Mouse (Mus musculus): ENCODE data around the gene Edn2. TPM values are rescaled to one million over a fixed set of nuclear protein-coding genes. Genes with fewer than 3 reads are reported as not detected.

Gene Edn2
- polyA plus RNA-seq, 1 experiment from 2014 or later, result 0.78 TPM

GRCm38 (mm10) chr4:120144343-120144742, 16.7 kb upstream of the Edn2 start:
- TF ChIP-seq CTCF (IDR thresholded peaks at IDR 0.05; ENCODE audit: low read depth), result no peak
- Histone ChIP-seq H3K9ac (no peak overlapping the region), H3K4me3 (ENCODE audit: low read depth, low read length) (no peak overlapping the region), H3K27ac (ENCODE audit: low read depth) (no peak overlapping the region), H3K4me2 (no peak overlapping the region), H3K27me3 (ENCODE audit: insufficient read depth, low read length) (no peaks in the 10 kb centered on the region), H3K9me3 (ENCODE audit: low read depth, low read length) (no peaks in the 10 kb centered on the region), H3K36me3 (ENCODE audit: insufficient read depth) (no peaks in the 10 kb centered on the region), H3K4me1 (ENCODE audit: insufficient read depth) (peaks cover 7% of the 10 kb centered on the region; the same call in 1 of the 2 replicates)
- 66% methylated on average over 5 of the region's 5 CpGs for WGBS
- DNase-seq (no peak), ATAC-seq (ENCODE audit: insufficient read depth) (no peak)

GRCm38 (mm10) chr4:120145931-120146330, 15.1 kb upstream of the Edn2 start:
- ATAC-seq (ENCODE audit: insufficient read depth), result no peak
- WGBS, result 53% methylated on average over 8 of the region's 8 CpGs

GRCm38 (mm10) chr4:120148291-120149141, 12.5 kb upstream of the Edn2 start:
- Histone ChIP-seq H3K9me3 (ENCODE audit: low read depth, low read length) (no peaks in the 10 kb centered on the region), H3K4me1 (ENCODE audit: insufficient read depth) (peaks cover 7% of the 10 kb centered on the region; the same call in 1 of the 2 replicates), H3K27me3 (ENCODE audit: insufficient read depth, low read length) (no peaks in the 10 kb centered on the region), H3K4me2 (peak overlapping the region; percentile 57), H3K27ac (ENCODE audit: low read depth) (peak overlapping the region; percentile 47), H3K4me3 (ENCODE audit: low read depth, low read length) (0 out of 2 replicates have a peak overlapping the region, but pooled peaks have one; percentile 10), H3K36me3 (ENCODE audit: insufficient read depth) (no peaks in the 10 kb centered on the region), H3K9ac (peak overlapping the region; percentile 36)
- peak; percentile 39 for TF ChIP-seq CTCF (IDR thresholded peaks at IDR 0.05; ENCODE audit: low read depth)
- DNase-seq (peak; percentile 93), ATAC-seq (ENCODE audit: insufficient read depth) (peak; percentile 86)
- 4% methylated on average over 43 of the region's 45 CpGs for WGBS

More at GRCm38 (mm10) chr4:120145931-120146330, 15.1 kb upstream of the Edn2 start:
- Histone ChIP-seq H3K4me2 (no peak overlapping the region), H3K27ac (ENCODE audit: low read depth) (no peak overlapping the region), H3K36me3 (ENCODE audit: insufficient read depth) (no peaks in the 10 kb centered on the region), H3K9ac (no peak overlapping the region), H3K27me3 (ENCODE audit: insufficient read depth, low read length) (no peaks in the 10 kb centered on the region), H3K4me1 (ENCODE audit: insufficient read depth) (peaks cover 7% of the 10 kb centered on the region; the same call in 1 of the 2 replicates), H3K9me3 (ENCODE audit: low read depth, low read length) (no peaks in the 10 kb centered on the region), H3K4me3 (ENCODE audit: low read depth, low read length) (no peak overlapping the region)
- DNase-seq, result peak; percentile 56
- TF ChIP-seq CTCF (IDR thresholded peaks at IDR 0.05; ENCODE audit: low read depth), result no peak

- Histone ChIP-seq H3K4me1 (ENCODE audit: insufficient read depth) (peaks cover 7% of the 10 kb centered on the region; the same call in 1 of the 2 replicates), H3K9me3 (ENCODE audit: low read depth, low read length) (no peaks in the 10 kb centered on the region), H3K27ac (ENCODE audit: low read depth) (peak overlapping the region; percentile 47), H3K27me3 (ENCODE audit: insufficient read depth, low read length) (no peaks in the 10 kb centered on the region), H3K9ac (no peak overlapping the region), H3K4me3 (ENCODE audit: low read depth, low read length) (no peak overlapping the region), H3K36me3 (ENCODE audit: insufficient read depth) (no peaks in the 10 kb centered on the region), H3K4me2 (peak overlapping the region; percentile 57)
- DNase-seq, result peak; percentile 54
- peak; percentile 64 for TF ChIP-seq CTCF (IDR thresholded peaks at IDR 0.05; ENCODE audit: low read depth)
- ATAC-seq (ENCODE audit: insufficient read depth), result peak; percentile 23
- WGBS, result 42% methylated on average over 3 of the region's 3 CpGs
Observed at GRCm38 (mm10) chr4:120149142-120149524, 11.9 kb upstream of the Edn2 start.

- Histone ChIP-seq H3K36me3 (ENCODE audit: insufficient read depth) (no peaks in the 10 kb centered on the region), H3K27ac (ENCODE audit: low read depth) (no peak overlapping the region), H3K27me3 (ENCODE audit: insufficient read depth, low read length) (no peaks in the 10 kb centered on the region), H3K4me1 (ENCODE audit: insufficient read depth) (peaks cover 7% of the 10 kb centered on the region; the same call in 1 of the 2 replicates), H3K4me3 (ENCODE audit: low read depth, low read length) (no peak overlapping the region), H3K9me3 (ENCODE audit: low read depth, low read length) (no peaks in the 10 kb centered on the region), H3K4me2 (no peak overlapping the region), H3K9ac (no peak overlapping the region)
- ATAC-seq (ENCODE audit: insufficient read depth) (no peak), DNase-seq (no peak)
- WGBS, result 53% methylated on average over 6 of the region's 6 CpGs
- no peak for TF ChIP-seq CTCF (IDR thresholded peaks at IDR 0.05; ENCODE audit: low read depth)
Observed at GRCm38 (mm10) chr4:120150345-120150920, 10.6 kb upstream of the Edn2 start.

GRCm38 (mm10) chr4:120151906-120152305, 9.1 kb upstream of the Edn2 start:
- Histone ChIP-seq H3K4me1 (ENCODE audit: insufficient read depth) (peaks cover 7% of the 10 kb centered on the region; the same call in 1 of the 2 replicates), H3K4me2 (no peak overlapping the region), H3K9ac (no peak overlapping the region), H3K27me3 (ENCODE audit: insufficient read depth, low read length) (no peaks in the 10 kb centered on the region), H3K4me3 (ENCODE audit: low read depth, low read length) (no peak overlapping the region), H3K36me3 (ENCODE audit: insufficient read depth) (no peaks in the 10 kb centered on the region), H3K9me3 (ENCODE audit: low read depth, low read length) (no peaks in the 10 kb centered on the region), H3K27ac (ENCODE audit: low read depth) (no peak overlapping the region)
- ATAC-seq (ENCODE audit: insufficient read depth) (no peak), DNase-seq (no peak)
- no peak for TF ChIP-seq CTCF (IDR thresholded peaks at IDR 0.05; ENCODE audit: low read depth)
- 71% methylated on average over 6 of the region's 6 CpGs for WGBS

GRCm38 (mm10) chr4:120152648-120153047, 8.4 kb upstream of the Edn2 start:
- WGBS, result 44% methylated on average over 4 of the region's 4 CpGs
- TF ChIP-seq CTCF (IDR thresholded peaks at IDR 0.05; ENCODE audit: low read depth), result no peak
- no peak overlapping the region for H3K9ac ChIP-seq
- H3K27ac ChIP-seq (ENCODE audit: low read depth), result no peak overlapping the region
- no peak for DNase-seq
- H3K27me3 ChIP-seq (ENCODE audit: insufficient read depth, low read length), result no peaks in the 10 kb centered on the region
- no peaks in the 10 kb centered on the region for H3K9me3 ChIP-seq (ENCODE audit: low read depth, low read length)
- no peak overlapping the region for H3K4me3 ChIP-seq (ENCODE audit: low read depth, low read length)
- H3K4me1 ChIP-seq (ENCODE audit: insufficient read depth), result peaks cover 7% of the 10 kb centered on the region; the same call in 1 of the 2 replicates
- H3K4me2 ChIP-seq, result no peak overlapping the region
- ATAC-seq (ENCODE audit: insufficient read depth), result no peak
- H3K36me3 ChIP-seq (ENCODE audit: insufficient read depth), result no peaks in the 10 kb centered on the region
